Mouse (Mus musculus): ENCODE data around the gene Sned1.

- no peak for TF ChIP-seq CTCF (IDR thresholded peaks at IDR 0.05; ENCODE audit: low read depth)
- TF ChIP-seq EP300 (IDR thresholded peaks at IDR 0.05; ENCODE audit: low read depth): no peak
Observed at GRCm38 (mm10) chr1:93245936-93246335, 10.3 kb downstream of the Sned1 start.

Measured in liver, embryonic 14.5 days (tissue).